25 mouse cellular contexts compared by ENCODE assay signal in the genomic region with DNA sequence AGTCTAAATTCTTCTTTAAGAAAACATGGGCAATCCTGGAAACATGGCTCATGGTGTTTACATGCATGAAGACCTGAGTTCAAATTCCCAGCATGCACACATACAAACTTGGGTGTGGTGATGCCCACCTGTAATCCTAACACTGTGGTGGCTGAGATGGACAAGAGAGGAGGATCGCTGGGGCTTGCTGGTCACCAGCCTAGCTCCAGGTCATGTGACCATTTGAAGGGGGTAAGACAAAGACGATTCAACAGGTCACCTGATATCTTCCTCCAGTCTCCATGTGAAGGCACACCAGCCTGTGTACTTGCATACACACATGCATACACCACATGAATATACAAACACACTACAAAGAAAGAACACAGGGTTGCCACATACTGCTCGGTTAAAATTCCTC.
A peak's percentile ranks its signal among the peaks of the same experiment; 100 is the strongest.
DNase-seq lines count a peak whose midpoint lies in the region; ATAC-seq lines count a peak whose summit lies in the region.
"Had no signal": no experiment of that assay in that cellular context is flagged by ENCODE, and none has a peak within 500 bp of the region (broad histone marks: within the 10 kb centered on the region; RNA-seq: fewer than 3 reads in every experiment).

No protein-coding gene starts in this region.

- no peaks in the 10 kb centered on the region for H3K36me3 ChIP-seq in embryonic facial prominence, embryonic 12.5 days
- no peaks in the 10 kb centered on the region for H3K36me3 ChIP-seq in embryonic facial prominence, embryonic 10.5 days (replicated peaks)
- H3K36me3 ChIP-seq in midbrain, embryonic 11.5 days (ENCODE audit: control insufficient read depth, insufficient read depth, low read length): no peaks in the 10 kb centered on the region
- H3K36me3 ChIP-seq in midbrain, embryonic 15.5 days (replicated peaks): no peaks in the 10 kb centered on the region
- H3K36me3 ChIP-seq in embryonic facial prominence, embryonic 13.5 days: 0 out of 2 replicates have a peak, but pooled peaks cover 7% of the 10 kb centered on the region
- H3K36me3 ChIP-seq: embryonic facial prominence, embryonic 15.5 days; forebrain, embryonic 12.5 days; G1E had no signal

- no peak overlapping the region for H3K4me2 ChIP-seq in embryonic facial prominence, embryonic 12.5 days (replicated peaks)
- no peak overlapping the region for H3K4me2 ChIP-seq in midbrain, embryonic 11.5 days
- no peak overlapping the region for H3K4me2 ChIP-seq in midbrain, embryonic 15.5 days
- no peak overlapping the region for H3K4me2 ChIP-seq in embryonic facial prominence, embryonic 13.5 days
- H3K4me2 ChIP-seq: embryonic facial prominence, embryonic 15.5 days; forebrain, embryonic 12.5 days had no signal

- H3K9me3 ChIP-seq in embryonic facial prominence, embryonic 12.5 days: no peaks in the 10 kb centered on the region
- H3K9me3 ChIP-seq in embryonic facial prominence, embryonic 10.5 days: no peaks in the 10 kb centered on the region
- no peaks in the 10 kb centered on the region for H3K9me3 ChIP-seq in midbrain, embryonic 11.5 days (ENCODE audit: control insufficient read depth, low read length)
- no peaks in the 10 kb centered on the region for H3K9me3 ChIP-seq in midbrain, embryonic 15.5 days
- H3K9me3 ChIP-seq in embryonic facial prominence, embryonic 13.5 days: no peaks in the 10 kb centered on the region; the same call in 1 of the 2 replicates
- H3K9me3 ChIP-seq: embryonic facial prominence, embryonic 15.5 days; forebrain, embryonic 10.5 days; forebrain, embryonic 12.5 days; G1E had no signal

- H3K4me3 ChIP-seq in embryonic facial prominence, embryonic 12.5 days: no peak overlapping the region
- no peak overlapping the region for H3K4me3 ChIP-seq in embryonic facial prominence, embryonic 10.5 days
- H3K4me3 ChIP-seq in midbrain, embryonic 11.5 days (ENCODE audit: low read depth, low read length): no peak overlapping the region
- H3K4me3 ChIP-seq in midbrain, embryonic 15.5 days: no peak overlapping the region
- no peak overlapping the region for H3K4me3 ChIP-seq in embryonic facial prominence, embryonic 13.5 days
- H3K4me3 ChIP-seq: embryonic facial prominence, embryonic 15.5 days; erythroblast, embryonic 14.5 days; forebrain, embryonic 10.5 days; forebrain, embryonic 12.5 days had no signal

- no peak overlapping the region for H3K9ac ChIP-seq in embryonic facial prominence, embryonic 12.5 days
- no peak overlapping the region for H3K9ac ChIP-seq in midbrain, embryonic 11.5 days (ENCODE audit: low read length)
- H3K9ac ChIP-seq in midbrain, embryonic 15.5 days: no peak overlapping the region
- no peak overlapping the region for H3K9ac ChIP-seq in embryonic facial prominence, embryonic 13.5 days
- H3K9ac ChIP-seq: embryonic facial prominence, embryonic 15.5 days; forebrain, embryonic 12.5 days had no signal

- WGBS in embryonic facial prominence, embryonic 12.5 days: 76% methylated on average over 3 of the region's 3 CpGs
- WGBS in embryonic facial prominence, embryonic 10.5 days: 87% methylated on average over 3 of the region's 3 CpGs
- WGBS in midbrain, embryonic 11.5 days: 84% methylated on average over 3 of the region's 3 CpGs
- 89% methylated on average over 3 of the region's 3 CpGs for WGBS in midbrain, embryonic 15.5 days
- 74% methylated on average over 3 of the region's 3 CpGs for WGBS in embryonic facial prominence, embryonic 13.5 days

- no peaks in the 10 kb centered on the region for H3K27me3 ChIP-seq in embryonic facial prominence, embryonic 12.5 days
- no peaks in the 10 kb centered on the region for H3K27me3 ChIP-seq in embryonic facial prominence, embryonic 10.5 days (replicated peaks; ENCODE audit: low read depth, poor library complexity, severe bottlenecking)
- peaks cover 30% of the 10 kb centered on the region for H3K27me3 ChIP-seq in midbrain, embryonic 11.5 days (ENCODE audit: control insufficient read depth, insufficient read depth, low read length)
- no peaks in the 10 kb centered on the region for H3K27me3 ChIP-seq in midbrain, embryonic 15.5 days (replicated peaks)
- no peaks in the 10 kb centered on the region for H3K27me3 ChIP-seq in embryonic facial prominence, embryonic 13.5 days
- H3K27me3 ChIP-seq: CH12.LX; embryonic facial prominence, embryonic 15.5 days; Patski had no signal

- H3K4me1 ChIP-seq in embryonic facial prominence, embryonic 12.5 days: peaks cover 7% of the 10 kb centered on the region; the same call in 1 of the 2 replicates
- H3K4me1 ChIP-seq in embryonic facial prominence, embryonic 10.5 days: no peaks in the 10 kb centered on the region
- no peaks in the 10 kb centered on the region for H3K4me1 ChIP-seq in midbrain, embryonic 11.5 days (ENCODE audit: control insufficient read depth, insufficient read depth, low read length)
- no peaks in the 10 kb centered on the region for H3K4me1 ChIP-seq in midbrain, embryonic 15.5 days
- H3K4me1 ChIP-seq in embryonic facial prominence, embryonic 13.5 days: 0 out of 2 replicates have a peak, but pooled peaks cover 16% of the 10 kb centered on the region
- H3K4me1 ChIP-seq: forebrain, embryonic 12.5 days had no signal

- DNase-seq in embryonic facial prominence, embryonic 10.5 days (ENCODE audit: low spot score): no peak
- DNase-seq in midbrain, embryonic 11.5 days (ENCODE audit: low spot score, missing footprints): peak; percentile 62
- DNase-seq: adrenal gland, adult 8-10 months; adrenal gland, postnatal 14 days; adrenal gland, postnatal 36 days; B cell, adult 2 months; cerebellum, adult 11-12 months; cerebellum, adult 2 months; cerebellum, adult 9-10 months; cerebellum, postnatal 10 days; cerebellum, postnatal 25 days had no signal

- ATAC-seq in embryonic facial prominence, embryonic 12.5 days (ENCODE audit: insufficient number of reproducible peaks, insufficient read depth, low FRiP score, low TSS enrichment): peak; percentile 52; the same call in 1 of the 2 replicates
- ATAC-seq in midbrain, embryonic 11.5 days (ENCODE audit: low FRiP score): 0 out of 2 replicates have a peak, but pooled peaks have one; percentile 4
- ATAC-seq in midbrain, embryonic 15.5 days (replicated peaks): no peak
- no peak for ATAC-seq in embryonic facial prominence, embryonic 13.5 days (ENCODE audit: insufficient number of reproducible peaks, insufficient read depth, low FRiP score, low TSS enrichment, low read depth)
- ATAC-seq: activated CD4-positive, CD25-positive, alpha-beta regulatory T cell, adult 4 months; CD4-positive, CD25-positive, alpha-beta regulatory T cell, adult 4 months; forebrain, embryonic 14.5 days; forebrain, embryonic 16.5 days; Patski had no signal

- no peak overlapping the region for H3K27ac ChIP-seq in embryonic facial prominence, embryonic 12.5 days
- no peak overlapping the region for H3K27ac ChIP-seq in embryonic facial prominence, embryonic 10.5 days (replicated peaks)
- no peak overlapping the region for H3K27ac ChIP-seq in midbrain, embryonic 11.5 days (ENCODE audit: low read depth, low read length)
- H3K27ac ChIP-seq in midbrain, embryonic 15.5 days: no peak overlapping the region
- H3K27ac ChIP-seq in embryonic facial prominence, embryonic 13.5 days: 0 out of 2 replicates have a peak overlapping the region, but pooled peaks have one; percentile 12
- H3K27ac ChIP-seq: forebrain, embryonic 10.5 days; forebrain, embryonic 12.5 days had no signal

Comparison
In these comparisons a context has a peak if more than half of its experiments do, and no peak if none do; other contexts are left out.
1. ATAC-seq: peak in embryonic facial prominence, embryonic 12.5 days (single experiment) and midbrain, embryonic 11.5 days (single experiment); none in midbrain, embryonic 15.5 days (single experiment) and embryonic facial prominence, embryonic 13.5 days (single experiment).